Mouse (Mus musculus) embryonic facial prominence, embryonic 15.5 days (tissue): ENCODE data around the gene Tectb. TPM values are rescaled to one million over a fixed set of nuclear protein-coding genes. Genes with fewer than 3 reads are reported as not detected.
"Not testable (repeated sequence)": the region's sequence is repeated elsewhere in the genome, so short reads cannot be mapped to it uniquely, and the experiment has no call there.

ENCODE experiments used
- ATAC-seq: fragments of 200-750 bp; cut with Nextera tagmentation; 2 replicates; pipeline ENCODE4 v1.8.0; 2017; ENCODE audit warnings: low read depth, moderate TSS enrichment; ENCODE audit not compliant: insufficient number of reproducible peaks, low FRiP score, low TSS enrichment
- H3K27ac ChIP-seq: fragments of 300-500 bp; sonication (generic); replicated peaks from 2 replicates; pipeline ENCODE4 v1.5.1; 2015; ENCODE audit warnings: mild to moderate bottlenecking, inconsistent platforms
- H3K27me3 ChIP-seq: fragments of 300-500 bp; sonication (generic); 2 replicates; pipeline ENCODE4 v1.6.1; 2015; ENCODE audit warnings: inconsistent platforms
- H3K36me3 ChIP-seq: fragments of 300-500 bp; sonication (generic); 2 replicates; pipeline ENCODE4 v1.6.1; 2015; ENCODE audit warnings: mild to moderate bottlenecking, inconsistent platforms
- H3K4me1 ChIP-seq: fragments of 300-500 bp; sonication (generic); 2 replicates; pipeline ENCODE4 v1.6.1; 2015; ENCODE audit warnings: inconsistent platforms
- H3K4me2 ChIP-seq: fragments of 300-500 bp; sonication (generic); replicated peaks from 2 replicates; pipeline ENCODE4 v1.6.1; 2015; ENCODE audit warnings: mild to moderate bottlenecking, inconsistent platforms
- H3K4me3 ChIP-seq: fragments of 300-500 bp; sonication (generic); replicated peaks from 2 replicates; pipeline ENCODE4 v1.5.1; 2015; ENCODE audit warnings: mild to moderate bottlenecking, inconsistent platforms
- H3K9ac ChIP-seq: fragments of 300-500 bp; sonication (generic); 2 replicates; pipeline ENCODE4 v1.6.1; 2015; ENCODE audit warnings: inconsistent platforms
- H3K9me3 ChIP-seq: fragments of 300-500 bp; sonication (generic); replicated peaks from 2 replicates; pipeline ENCODE4 v1.6.1; 2016; ENCODE audit warnings: inconsistent platforms
- WGBS: fragments of 180-500 bp; shearing (Covaris S2); methylation state at CpG from one replicate; pipeline ENCODE4 v1.1.7; 2015; 5-methylcytosine and 5-hydroxymethylcytosine counted together
- polyA plus RNA-seq: library from polyadenylated mRNA; unstranded; fragments of >200 nt; fragmentation: Nextera tagmentation; extraction: Ambion mirVana; gene quantifications from 2 replicates; pipeline ENCODE4 v1.2.1, GENCODE M21; 2015

Gene Tectb
- polyA plus RNA-seq, 1 experiment from 2014 or later: 0.36 TPM

DNA sequence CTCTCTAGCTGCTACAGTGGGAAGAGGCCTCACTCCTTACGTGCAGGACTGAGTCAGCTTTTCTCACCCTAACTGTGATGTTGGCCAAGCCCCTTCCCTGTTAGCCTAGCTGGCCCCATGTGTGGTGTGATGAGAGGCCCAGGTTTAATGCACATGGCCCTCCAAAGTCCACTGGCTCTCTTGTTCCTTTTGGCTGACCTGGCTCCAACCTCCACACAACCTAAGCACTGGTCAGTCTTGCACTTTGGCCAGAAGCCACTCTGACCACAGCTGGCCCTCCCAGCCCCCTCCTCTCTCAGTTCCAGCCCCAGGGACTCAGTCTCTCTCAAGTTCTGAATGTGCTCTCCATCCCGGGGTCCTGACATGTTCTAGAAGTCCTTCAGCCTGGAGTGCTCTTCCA is 35.4 kb upstream of the Tectb start:
- ATAC-seq: no peak
- Histone ChIP-seq H3K36me3 (no peaks in the 10 kb centered on the region), H3K9me3 (no peaks in the 10 kb centered on the region), H3K9ac (no peak overlapping the region), H3K27ac (no peak overlapping the region), H3K27me3 (no peaks in the 10 kb centered on the region), H3K4me3 (no peak overlapping the region), H3K4me2 (no peak overlapping the region), H3K4me1 (peaks cover 21% of the 10 kb centered on the region)
- 79% methylated on average over 2 of the region's 2 CpGs for WGBS

DNA sequence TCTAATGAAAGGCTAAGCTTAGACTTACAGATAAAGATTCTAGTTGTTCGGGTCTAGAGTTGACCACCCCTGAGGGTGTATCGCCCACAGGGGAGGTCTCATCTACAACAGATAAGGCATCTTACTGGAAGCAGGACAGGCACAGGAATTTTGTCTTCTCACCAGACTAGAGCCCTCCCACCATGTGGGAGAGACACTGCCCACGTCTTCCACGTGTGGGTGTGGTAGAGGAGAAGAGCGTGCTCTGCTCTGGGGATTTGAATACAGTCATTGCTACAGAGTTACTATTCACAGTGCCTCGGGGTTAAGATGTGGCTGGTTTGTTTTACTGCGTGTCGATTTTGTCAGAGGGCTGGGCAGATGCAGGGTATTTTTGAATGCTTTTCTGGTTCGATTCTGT is 33.0 kb upstream of the Tectb start:
- Histone ChIP-seq H3K27me3 (no peaks in the 10 kb centered on the region), H3K4me1 (peaks cover 19% of the 10 kb centered on the region), H3K4me3 (no peak overlapping the region), H3K27ac (no peak overlapping the region), H3K9me3 (no peaks in the 10 kb centered on the region), H3K9ac (no peak overlapping the region), H3K4me2 (no peak overlapping the region), H3K36me3 (no peaks in the 10 kb centered on the region)
- WGBS: 42% methylated on average over 9 of the region's 9 CpGs
- ATAC-seq: no peak

DNA sequence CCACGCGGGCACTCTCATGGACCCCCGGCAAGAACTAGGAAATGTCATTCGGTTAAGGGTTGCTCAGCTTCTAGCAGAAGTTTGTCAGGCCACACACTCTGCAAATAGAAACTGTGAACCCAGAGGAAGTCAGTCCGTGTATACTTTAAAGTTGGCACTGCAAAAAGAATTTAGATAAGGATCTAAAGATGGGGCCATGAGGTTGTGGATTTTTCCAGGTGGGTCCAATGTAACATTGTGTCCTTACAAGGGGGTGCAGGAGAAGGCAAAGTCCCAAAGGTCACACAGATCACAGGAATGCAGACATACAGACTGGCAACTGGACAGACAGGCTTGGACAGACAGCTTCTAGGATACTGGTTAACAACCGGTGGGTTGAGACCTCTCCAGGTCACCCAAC is 32.4 kb upstream of the Tectb start:
- H3K4me1 ChIP-seq: peaks cover 19% of the 10 kb centered on the region
- no peaks in the 10 kb centered on the region for H3K9me3 ChIP-seq
- no peak for ATAC-seq
- H3K36me3 ChIP-seq: no peaks in the 10 kb centered on the region
- 69% methylated on average over 6 of the region's 6 CpGs for WGBS
- no peaks in the 10 kb centered on the region for H3K27me3 ChIP-seq
- H3K9ac ChIP-seq: no peak overlapping the region
- H3K4me3 ChIP-seq: no peak overlapping the region
- no peak overlapping the region for H3K27ac ChIP-seq
- H3K4me2 ChIP-seq: no peak overlapping the region

DNA sequence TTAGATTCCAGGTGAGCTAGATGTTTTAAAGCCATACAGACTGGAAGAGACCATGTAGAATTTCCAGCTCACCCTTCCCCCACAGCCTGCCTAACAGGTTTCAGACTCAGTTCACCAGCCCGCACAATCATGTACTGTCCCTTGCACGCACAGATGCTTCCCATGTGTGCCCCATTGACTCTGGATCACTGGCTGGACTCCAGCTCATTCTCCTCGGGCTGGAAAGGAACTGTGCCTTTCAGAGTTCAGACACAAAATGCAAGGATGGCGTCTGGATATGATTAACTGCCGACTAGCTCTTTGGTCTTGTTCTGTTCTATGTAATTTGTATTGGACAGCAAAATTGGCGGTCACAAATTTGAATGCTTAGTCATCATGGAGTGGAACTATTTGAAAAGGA is 30.9 kb upstream of the Tectb start:
- H3K9me3 ChIP-seq: no peaks in the 10 kb centered on the region
- H3K36me3 ChIP-seq: no peaks in the 10 kb centered on the region
- ATAC-seq: peak; percentile 51; the same call in 1 of the 2 replicates
- no peak overlapping the region for H3K4me3 ChIP-seq
- H3K27ac ChIP-seq: 0 out of 2 replicates have a peak overlapping the region, but pooled peaks have one; percentile 1
- H3K4me2 ChIP-seq: no peak overlapping the region
- peaks cover 10% of the 10 kb centered on the region; the same call in 1 of the 2 replicates for H3K4me1 ChIP-seq
- WGBS: 28% methylated on average over 6 of the region's 6 CpGs
- no peak overlapping the region for H3K9ac ChIP-seq
- H3K27me3 ChIP-seq: no peaks in the 10 kb centered on the region

DNA sequence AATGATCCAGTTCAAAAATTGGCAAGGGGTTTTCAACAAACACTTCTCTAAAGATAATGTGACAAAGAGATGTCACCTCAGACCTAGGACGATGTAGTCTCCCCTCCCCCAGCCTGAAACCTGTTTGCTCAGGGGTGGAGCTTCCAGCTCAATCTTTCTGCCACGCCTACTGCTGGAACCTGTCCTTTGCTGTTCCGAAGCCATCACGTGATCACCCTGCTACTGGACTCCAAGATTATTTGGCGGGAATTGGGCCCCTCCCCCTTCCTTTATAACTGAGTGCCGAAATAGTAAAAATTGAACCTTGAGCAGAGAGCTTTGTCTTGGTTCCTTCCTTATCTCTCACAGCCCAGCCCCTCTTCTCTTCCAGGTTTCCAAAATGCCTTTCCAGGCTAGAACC is 28.3 kb upstream of the Tectb start:
- H3K9ac ChIP-seq, H3K4me3 ChIP-seq, H3K36me3 ChIP-seq, H3K4me1 ChIP-seq, H3K27me3 ChIP-seq, H3K9me3 ChIP-seq, ATAC-seq, H3K4me2 ChIP-seq, H3K27ac ChIP-seq: not testable (repeated sequence)
- WGBS: 70% methylated on average over 5 of the region's 6 CpGs

DNA sequence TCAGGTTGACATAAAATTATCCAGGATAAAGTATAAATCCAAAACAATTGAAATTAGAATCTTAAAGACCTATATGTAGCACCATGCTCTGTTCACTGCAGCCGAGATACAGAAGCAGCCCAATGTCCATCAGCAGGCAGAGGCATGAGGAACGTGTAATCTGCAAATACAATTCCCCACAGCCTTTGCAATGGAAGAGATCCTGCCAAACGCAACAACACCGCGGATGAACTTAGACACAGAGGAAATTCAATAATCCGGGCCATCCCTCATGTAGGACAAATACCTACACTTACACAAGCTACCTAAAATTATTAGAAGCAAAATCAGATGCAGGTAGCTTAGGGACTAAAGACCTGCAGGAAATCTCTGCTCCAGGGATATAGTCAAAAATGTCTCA is 27.6 kb upstream of the Tectb start:
- H3K27ac ChIP-seq: no peak overlapping the region
- no peaks in the 10 kb centered on the region for H3K36me3 ChIP-seq
- no peak overlapping the region for H3K4me2 ChIP-seq
- H3K9ac ChIP-seq: no peak overlapping the region
- no peak for ATAC-seq
- H3K4me1 ChIP-seq: 0 out of 2 replicates have a peak, but pooled peaks cover 9% of the 10 kb centered on the region
- H3K27me3 ChIP-seq: no peaks in the 10 kb centered on the region
- H3K4me3 ChIP-seq: no peak overlapping the region
- WGBS: 88% methylated on average over 6 of the region's 6 CpGs
- no peaks in the 10 kb centered on the region for H3K9me3 ChIP-seq

DNA sequence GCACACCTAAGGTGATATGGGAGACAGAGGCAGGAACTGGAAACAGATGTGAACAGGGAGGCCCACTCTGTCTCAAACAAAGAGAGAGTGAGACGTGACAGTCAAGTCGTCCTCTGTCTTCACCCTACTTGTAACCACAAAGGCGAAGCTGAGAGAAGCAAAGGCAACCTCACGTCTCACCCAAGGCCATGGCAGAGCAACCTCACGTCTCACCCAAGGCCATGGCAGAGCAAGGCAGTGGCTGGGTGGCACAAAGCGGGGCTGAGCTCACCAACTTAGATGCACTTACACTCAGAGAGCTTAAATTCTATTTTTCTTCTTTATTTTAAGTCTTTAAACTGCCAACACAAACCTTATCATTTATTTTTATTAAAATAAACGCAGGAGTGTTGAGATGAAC is 23.5 kb upstream of the Tectb start:
- H3K27ac ChIP-seq: no peak overlapping the region
- H3K9me3 ChIP-seq: no peaks in the 10 kb centered on the region
- no peak overlapping the region for H3K4me2 ChIP-seq
- no peak overlapping the region for H3K9ac ChIP-seq
- WGBS: 75% methylated on average over 7 of the region's 7 CpGs
- H3K36me3 ChIP-seq: no peaks in the 10 kb centered on the region
- no peak for ATAC-seq
- H3K4me1 ChIP-seq: no peaks in the 10 kb centered on the region
- no peak overlapping the region for H3K4me3 ChIP-seq
- H3K27me3 ChIP-seq: no peaks in the 10 kb centered on the region

DNA sequence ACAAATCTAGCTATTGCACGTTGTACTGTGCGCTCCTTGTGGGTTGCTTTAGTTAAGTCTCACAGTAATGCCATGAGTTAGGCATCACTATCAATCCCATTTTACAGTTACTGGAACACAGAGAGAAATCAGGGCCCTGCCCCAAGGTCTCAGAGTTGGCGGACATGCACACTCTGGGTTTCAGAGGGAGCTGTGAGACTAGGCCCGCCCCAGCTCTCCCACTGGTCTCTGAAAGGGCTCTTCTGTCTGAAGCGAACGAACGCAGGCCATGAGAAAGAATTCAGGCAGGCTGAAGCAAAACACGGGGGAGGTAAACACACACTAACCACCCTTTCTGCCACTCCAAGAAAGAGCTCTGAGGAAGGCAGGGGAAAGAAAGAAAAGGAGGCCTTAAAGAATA is 21.9 kb upstream of the Tectb start:
- ATAC-seq: no peak
- H3K9ac ChIP-seq: no peak overlapping the region
- H3K27me3 ChIP-seq: no peaks in the 10 kb centered on the region
- H3K4me3 ChIP-seq: no peak overlapping the region
- WGBS: 59% methylated on average over 8 of the region's 8 CpGs
- H3K9me3 ChIP-seq: no peaks in the 10 kb centered on the region
- no peaks in the 10 kb centered on the region for H3K4me1 ChIP-seq
- no peak overlapping the region for H3K4me2 ChIP-seq
- no peak overlapping the region for H3K27ac ChIP-seq
- no peaks in the 10 kb centered on the region for H3K36me3 ChIP-seq

DNA sequence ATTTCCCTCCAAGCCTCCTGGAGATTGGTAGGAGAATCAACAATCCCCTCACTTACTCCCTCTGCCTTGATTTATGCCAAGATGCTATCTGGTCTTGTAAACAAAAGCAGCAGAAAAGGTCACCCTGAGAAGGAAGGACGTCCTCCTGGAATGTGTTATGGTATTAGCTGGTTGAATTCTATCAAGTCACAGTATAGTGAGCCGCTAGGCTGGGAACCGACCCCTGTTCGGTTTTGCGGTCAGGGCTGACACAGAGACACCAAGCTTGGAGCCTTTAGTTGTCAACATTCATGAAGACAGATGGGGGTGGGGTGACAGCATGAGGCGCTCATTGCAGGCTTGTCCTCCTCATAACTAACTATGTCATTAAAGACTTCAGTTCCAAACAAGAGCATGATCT is 20.7 kb upstream of the Tectb start:
- 80% methylated on average over 6 of the region's 6 CpGs for WGBS
- ATAC-seq: no peak
- Histone ChIP-seq H3K27me3 (no peaks in the 10 kb centered on the region), H3K4me1 (no peaks in the 10 kb centered on the region), H3K4me2 (no peak overlapping the region), H3K36me3 (no peaks in the 10 kb centered on the region), H3K27ac (no peak overlapping the region), H3K9me3 (no peaks in the 10 kb centered on the region), H3K9ac (no peak overlapping the region), H3K4me3 (no peak overlapping the region)

DNA sequence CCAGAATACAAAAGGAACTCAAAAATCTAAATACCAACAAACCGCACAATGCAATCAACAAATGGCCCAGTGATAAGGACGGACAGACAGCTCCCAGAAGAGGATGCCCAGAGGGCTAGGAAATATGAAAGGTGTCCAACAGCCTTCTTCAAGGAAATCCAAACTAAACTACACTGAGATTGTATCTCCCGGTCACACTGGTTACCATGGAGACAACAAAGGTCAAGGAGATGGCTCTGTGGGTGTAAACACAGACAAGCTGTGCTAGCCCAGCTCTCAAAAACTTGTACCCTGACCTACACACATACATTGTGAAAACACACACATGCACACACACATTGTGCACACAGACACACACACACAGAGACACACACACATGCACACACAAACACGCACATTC is 18.3 kb upstream of the Tectb start:
- Histone ChIP-seq H3K4me3 (no peak overlapping the region), H3K27ac (no peak overlapping the region), H3K4me1 (no peaks in the 10 kb centered on the region), H3K27me3 (no peaks in the 10 kb centered on the region), H3K36me3 (no peaks in the 10 kb centered on the region), H3K9ac (no peak overlapping the region), H3K4me2 (no peak overlapping the region), H3K9me3 (no peaks in the 10 kb centered on the region)
- WGBS: 76% methylated on average over 4 of the region's 4 CpGs
- no peak for ATAC-seq

DNA sequence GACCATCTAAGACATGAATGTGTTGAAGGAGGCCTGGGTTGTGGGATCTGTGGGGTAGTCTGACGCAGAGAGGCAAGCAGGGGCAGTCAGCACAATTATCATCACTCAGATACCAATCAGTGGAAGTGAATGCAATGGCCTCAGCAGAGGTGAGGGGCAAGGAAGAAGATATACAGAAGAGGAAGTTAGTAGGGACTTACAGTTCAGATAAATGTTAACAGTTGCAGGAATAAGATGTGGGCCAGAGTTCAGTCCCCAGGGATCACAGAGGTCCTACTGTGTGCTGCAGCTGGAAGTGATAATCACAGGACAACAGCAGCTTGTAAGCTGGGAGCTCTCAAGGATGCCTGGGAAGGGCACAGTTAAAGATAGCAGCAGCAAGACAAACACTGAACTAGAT is 16.4 kb upstream of the Tectb start:
- Histone ChIP-seq H3K27me3 (no peaks in the 10 kb centered on the region), H3K4me2 (no peak overlapping the region), H3K27ac (no peak overlapping the region), H3K4me1 (no peaks in the 10 kb centered on the region), H3K9ac (no peak overlapping the region), H3K4me3 (no peak overlapping the region), H3K9me3 (no peaks in the 10 kb centered on the region), H3K36me3 (no peaks in the 10 kb centered on the region)
- ATAC-seq: no peak
- WGBS: 69% methylated on average over 1 of the region's 1 CpGs

DNA sequence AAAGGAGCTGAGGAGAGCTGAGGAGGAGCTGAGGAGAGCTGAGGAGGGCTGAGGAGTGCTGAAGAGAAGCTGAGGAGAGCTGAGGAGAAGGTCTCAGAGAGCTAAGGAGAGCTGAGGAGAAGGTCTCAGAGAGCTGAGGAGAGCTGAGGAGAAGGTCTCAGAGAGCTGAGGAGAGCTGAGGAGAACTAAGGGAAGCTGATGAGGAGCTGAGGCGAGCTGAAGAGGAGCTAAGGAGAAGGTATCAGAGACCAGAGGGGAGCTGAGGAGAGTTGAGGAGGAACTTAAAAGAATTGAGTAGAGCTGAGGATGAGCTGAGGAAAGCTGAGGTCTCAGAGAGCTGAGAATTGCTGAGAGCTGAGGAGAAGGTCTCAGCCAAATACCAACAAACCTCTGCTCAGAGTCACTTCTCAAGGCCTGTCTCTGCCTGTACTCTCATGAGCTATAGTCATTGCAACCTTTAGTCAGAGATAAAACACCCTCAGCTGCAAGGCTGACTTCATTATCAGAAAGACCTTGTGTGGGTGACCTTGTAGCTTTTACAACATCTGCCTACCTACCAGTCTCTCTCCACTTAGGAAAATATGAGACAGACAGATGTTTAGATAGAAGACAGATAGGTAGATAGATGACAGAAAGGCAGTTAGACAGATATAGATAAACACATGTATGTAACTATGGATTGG is 15.2 kb upstream of the Tectb start:
- no peak overlapping the region for H3K4me2 ChIP-seq
- ATAC-seq: no peak
- H3K4me1 ChIP-seq: no peaks in the 10 kb centered on the region
- no peaks in the 10 kb centered on the region for H3K36me3 ChIP-seq
- H3K9me3 ChIP-seq: no peaks in the 10 kb centered on the region
- 77% methylated on average over 1 of the region's 1 CpGs for WGBS
- H3K27ac ChIP-seq: no peak overlapping the region
- no peak overlapping the region for H3K4me3 ChIP-seq
- no peak overlapping the region for H3K9ac ChIP-seq
- H3K27me3 ChIP-seq: no peaks in the 10 kb centered on the region
